Mouse (Mus musculus): ENCODE measurements at regions not wholly inside any gene's neighbourhood (a gene's known extent, or its start where the extent isn't known, plus 50 kb on each side); places are given as distances from the start of the nearest gene placed in this dataset.

GRCm38 (mm10) chr2:30691857-30692560, 97.2 kb downstream of the Cstad start:
- no peak for TF ChIP-seq CTCF (IDR thresholded peaks at IDR 0.05; ENCODE audit: borderline replicate concordance, insufficient read depth, low read length)
- TF ChIP-seq POLR2A (IDR thresholded peaks at IDR 0.05; ENCODE audit: low read depth, low read length): peak; percentile 26; the same call in 1 of the 2 replicates

All from embryonic fibroblast, embryonic 13.5 days (primary cell).